ENCODE assay signal across 19 mouse cellular contexts in the genomic region with DNA sequence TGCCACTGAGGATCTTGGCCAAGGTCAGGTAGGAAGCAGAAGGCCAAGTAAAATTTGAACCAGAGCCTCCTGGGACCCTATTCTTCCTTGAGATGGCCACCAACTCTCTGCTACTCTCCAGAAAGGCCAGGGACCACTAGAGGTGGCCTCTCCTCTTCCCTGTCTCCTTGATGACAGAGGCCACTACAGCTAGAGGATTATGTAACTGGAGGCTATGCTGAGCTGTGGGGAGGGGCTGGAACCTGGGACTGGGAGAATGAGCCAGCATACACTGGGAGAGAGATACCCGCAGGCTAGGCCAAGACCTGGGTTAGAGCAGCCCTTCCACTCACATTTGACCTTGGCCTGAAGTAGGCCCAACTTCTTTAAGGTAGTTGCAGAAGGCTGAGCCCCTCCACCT. TPM values are rescaled to one million over a fixed set of nuclear protein-coding genes. Genes with fewer than 3 reads are reported as not detected.
DNase-seq lines count a peak whose midpoint lies in the region; ATAC-seq and TF ChIP-seq lines count a peak whose summit lies in the region.
"Had no signal": no experiment of that assay in that cellular context is flagged by ENCODE, and none has a peak within 500 bp of the region (broad histone marks: within the 10 kb centered on the region; RNA-seq: fewer than 3 reads in every experiment).

No protein-coding gene starts in this region.

- H3K36me3 ChIP-seq in hindbrain, embryonic 13.5 days, result peaks cover under 1% of the 10 kb centered on the region; the same call in 1 of the 2 replicates
- no peaks in the 10 kb centered on the region for H3K36me3 ChIP-seq in hindbrain, embryonic 10.5 days
- peaks cover 3% of the 10 kb centered on the region; the same call in 1 of the 2 replicates for H3K36me3 ChIP-seq in forebrain, postnatal 0 days (ENCODE audit: insufficient read depth)
- H3K36me3 ChIP-seq in neural tube, embryonic 14.5 days (ENCODE audit: control insufficient read depth, insufficient read depth, low read length), result no peaks in the 10 kb centered on the region
- H3K36me3 ChIP-seq in heart, embryonic 11.5 days (ENCODE audit: control insufficient read depth, insufficient read depth, low read length), result no peaks in the 10 kb centered on the region
- H3K36me3 ChIP-seq: embryonic facial prominence, embryonic 12.5 days; heart, embryonic 13.5 days; liver, embryonic 13.5 days had no signal

- H3K4me3 ChIP-seq in hindbrain, embryonic 13.5 days, result peak overlapping the region; percentile 90
- no peak overlapping the region for H3K4me3 ChIP-seq in hindbrain, embryonic 10.5 days
- H3K4me3 ChIP-seq in forebrain, postnatal 0 days (ENCODE audit: low read depth, low read length), result peak overlapping the region; percentile 88
- H3K4me3 ChIP-seq in neural tube, embryonic 14.5 days (ENCODE audit: low read depth, low read length), result peak overlapping the region; percentile 93
- no peak overlapping the region for H3K4me3 ChIP-seq in heart, embryonic 11.5 days (ENCODE audit: low read depth, low read length)
- H3K4me3 ChIP-seq: embryonic facial prominence, embryonic 12.5 days; heart, embryonic 13.5 days; liver, embryonic 13.5 days; megakaryocyte, embryonic 14.5 days had no signal

- peaks cover 79% of the 10 kb centered on the region for H3K4me1 ChIP-seq in hindbrain, embryonic 13.5 days (replicated peaks)
- peaks cover 51% of the 10 kb centered on the region for H3K4me1 ChIP-seq in hindbrain, embryonic 10.5 days (replicated peaks)
- peaks cover 21% of the 10 kb centered on the region for H3K4me1 ChIP-seq in forebrain, postnatal 0 days (ENCODE audit: insufficient read depth)
- peaks cover 21% of the 10 kb centered on the region; the same call in 1 of the 2 replicates for H3K4me1 ChIP-seq in neural tube, embryonic 14.5 days (ENCODE audit: control insufficient read depth, insufficient read depth, low read length)
- peaks cover 4% of the 10 kb centered on the region for H3K4me1 ChIP-seq in heart, embryonic 11.5 days (ENCODE audit: control insufficient read depth, insufficient read depth, low read length)
- H3K4me1 ChIP-seq: liver, embryonic 13.5 days had no signal

- no peak for DNase-seq in hindbrain, embryonic 10.5 days (ENCODE audit: low spot score)
- DNase-seq in cerebellum, adult 9-11 months, result peak; percentile 69
- DNase-seq in forebrain, postnatal 0 days, result no peak
- no peak for DNase-seq in right cerebral cortex, adult 2 months (ENCODE audit: low spot score in 2 of 2)
- DNase-seq: adrenal gland, postnatal 14 days; liver, embryonic 13.5 days; right cerebral cortex, adult 18-20 months had no signal

- WGBS in hindbrain, embryonic 13.5 days, result 100% methylated on average over 1 of the region's 1 CpGs
- 88% methylated on average over 1 of the region's 1 CpGs for WGBS in hindbrain, embryonic 10.5 days
- WGBS in forebrain, postnatal 0 days, result 96% methylated on average over 1 of the region's 1 CpGs
- WGBS in neural tube, embryonic 14.5 days, result 83% methylated on average over 1 of the region's 1 CpGs
- 71% methylated on average over 1 of the region's 1 CpGs for WGBS in heart, embryonic 11.5 days (ENCODE audit: insufficient replicate concordance)

- TF ChIP-seq CTCF in forebrain, postnatal 0 days (IDR thresholded peaks at IDR 0.05; ENCODE audit: low read depth), result no peak

- H3K9ac ChIP-seq in hindbrain, embryonic 13.5 days, result peak overlapping the region; percentile 67
- 0 out of 2 replicates have a peak overlapping the region, but pooled peaks have one; percentile 14 for H3K9ac ChIP-seq in forebrain, postnatal 0 days
- no peak overlapping the region for H3K9ac ChIP-seq in neural tube, embryonic 14.5 days (replicated peaks; ENCODE audit: low read depth, low read length)
- H3K9ac ChIP-seq in heart, embryonic 11.5 days (ENCODE audit: low read depth, low read length), result no peak overlapping the region
- H3K9ac ChIP-seq: embryonic facial prominence, embryonic 12.5 days; heart, embryonic 13.5 days; liver, embryonic 13.5 days had no signal

- H3K27me3 ChIP-seq in hindbrain, embryonic 13.5 days, result peaks cover 44% of the 10 kb centered on the region
- peaks cover 60% of the 10 kb centered on the region for H3K27me3 ChIP-seq in hindbrain, embryonic 10.5 days (ENCODE audit: insufficient read depth, poor library complexity, severe bottlenecking)
- H3K27me3 ChIP-seq in forebrain, postnatal 0 days (ENCODE audit: insufficient read depth, low read length), result no peaks in the 10 kb centered on the region
- H3K27me3 ChIP-seq in neural tube, embryonic 14.5 days (ENCODE audit: control insufficient read depth, insufficient read depth, low read length), result peaks cover 18% of the 10 kb centered on the region
- H3K27me3 ChIP-seq in heart, embryonic 11.5 days (ENCODE audit: control insufficient read depth, insufficient read depth, low read length), result peaks cover 58% of the 10 kb centered on the region

- no peak overlapping the region for H3K27ac ChIP-seq in hindbrain, embryonic 13.5 days
- H3K27ac ChIP-seq in hindbrain, embryonic 10.5 days, result no peak overlapping the region
- H3K27ac ChIP-seq in forebrain, postnatal 0 days (ENCODE audit: low read depth, low read length), result no peak overlapping the region
- no peak overlapping the region for H3K27ac ChIP-seq in neural tube, embryonic 14.5 days (ENCODE audit: low read depth, low read length)
- no peak overlapping the region for H3K27ac ChIP-seq in heart, embryonic 11.5 days (ENCODE audit: low read depth, low read length)
- H3K27ac ChIP-seq: embryonic facial prominence, embryonic 12.5 days; heart, embryonic 13.5 days; liver, embryonic 13.5 days had no signal

- ATAC-seq in hindbrain, embryonic 13.5 days (ENCODE audit: low FRiP score), result no peak
- no peak for ATAC-seq in forebrain, postnatal 0 days
- ATAC-seq in neural tube, embryonic 14.5 days (ENCODE audit: low read depth), result no peak
- no peak for ATAC-seq in heart, embryonic 11.5 days (replicated peaks; ENCODE audit: insufficient number of reproducible peaks, low FRiP score, low TSS enrichment)
- ATAC-seq: lung, postnatal 0 days had no signal

- no peaks in the 10 kb centered on the region for H3K9me3 ChIP-seq in hindbrain, embryonic 13.5 days
- H3K9me3 ChIP-seq in hindbrain, embryonic 10.5 days, result no peaks in the 10 kb centered on the region
- H3K9me3 ChIP-seq in forebrain, postnatal 0 days (ENCODE audit: low read length), result no peaks in the 10 kb centered on the region
- H3K9me3 ChIP-seq in neural tube, embryonic 14.5 days (ENCODE audit: control insufficient read depth, low read length), result no peaks in the 10 kb centered on the region
- no peaks in the 10 kb centered on the region for H3K9me3 ChIP-seq in heart, embryonic 11.5 days (replicated peaks; ENCODE audit: control insufficient read depth, low read length)
- H3K9me3 ChIP-seq: embryonic facial prominence, embryonic 12.5 days; heart, embryonic 13.5 days; liver, embryonic 13.5 days had no signal

- peak overlapping the region; percentile 77 for H3K4me2 ChIP-seq in hindbrain, embryonic 13.5 days
- H3K4me2 ChIP-seq in forebrain, postnatal 0 days (ENCODE audit: low read depth), result peak overlapping the region; percentile 73
- H3K4me2 ChIP-seq in neural tube, embryonic 14.5 days (ENCODE audit: low read depth, low read length), result peak overlapping the region; percentile 82
- H3K4me2 ChIP-seq in heart, embryonic 11.5 days, result no peak overlapping the region
- H3K4me2 ChIP-seq: embryonic facial prominence, embryonic 12.5 days; heart, embryonic 13.5 days; liver, embryonic 13.5 days had no signal

RNA-seq across cellular contexts. Expression of a gene that starts 3.4 kb away (rescaled TPM):
- polyA plus RNA-seq in hindbrain, embryonic 13.5 days (2015; fragmentation: Nextera tagmentation; extraction: Ambion mirVana), result 9.6 and 9.7 TPM in 2 replicates
- 0.83 and 2.3 TPM in 2 replicates for polyA plus RNA-seq in hindbrain, embryonic 10.5 days (2016; fragmentation: Nextera tagmentation; extraction: Ambion mirVana)
- 19.2 and 23.3 TPM in 2 replicates for total RNA-seq in forebrain, postnatal 0 days (2014; rRNA removed)
- 9.3 and 22.8 TPM in 2 replicates for polyA plus RNA-seq in forebrain, postnatal 0 days (2015; fragmentation: Nextera tagmentation; extraction: Ambion mirVana)
- polyA plus RNA-seq in neural tube, embryonic 14.5 days (2014; fragmentation: Nextera tagmentation; extraction: Ambion mirVana), result 16.1 and 20.5 TPM in 2 replicates
- polyA plus RNA-seq in heart, embryonic 11.5 days (2014; fragmentation: Nextera tagmentation; extraction: Ambion mirVana), result 0.21 and 0.27 TPM in 2 replicates
- total RNA-seq: MEL had no signal
- polyA plus RNA-seq: kidney, embryonic 16.5 days had no signal

RNA-seq across cellular contexts. Expression of a gene that starts 23.4 kb away (rescaled TPM):
- polyA plus RNA-seq in hindbrain, embryonic 13.5 days (2015; fragmentation: Nextera tagmentation; extraction: Ambion mirVana), result 0.94 and 1.4 TPM in 2 replicates
- 0.18 and 0.25 TPM in 2 replicates for polyA plus RNA-seq in hindbrain, embryonic 10.5 days (2016; fragmentation: Nextera tagmentation; extraction: Ambion mirVana)
- not detected in 2 replicates for total RNA-seq in forebrain, postnatal 0 days (2014; rRNA removed)
- 0.19 TPM in 1 of 2 replicates, not detected in the other for polyA plus RNA-seq in forebrain, postnatal 0 days (2015; fragmentation: Nextera tagmentation; extraction: Ambion mirVana)
- polyA plus RNA-seq in neural tube, embryonic 14.5 days (2014; fragmentation: Nextera tagmentation; extraction: Ambion mirVana), result 0.24 TPM in 1 of 2 replicates, not detected in the other
- polyA plus RNA-seq in heart, embryonic 11.5 days (2014; fragmentation: Nextera tagmentation; extraction: Ambion mirVana), result 0.87 and 1.5 TPM in 2 replicates
- total RNA-seq: adrenal gland, postnatal 14 days; layer of hippocampus, postnatal 10 days; left cerebral cortex, postnatal 4 days; MEL; neutrophil, adult 5-6 weeks had no signal
- polyA plus RNA-seq: lung, postnatal 0 days had no signal

Comparison
In these comparisons a context has a peak if more than half of its experiments do, and no peak if none do; other contexts are left out.
1. H3K4me3 ChIP-seq: peak in hindbrain, embryonic 13.5 days (single experiment), forebrain, postnatal 0 days (single experiment) and neural tube, embryonic 14.5 days (single experiment); none in hindbrain, embryonic 10.5 days (single experiment) and heart, embryonic 11.5 days (single experiment).
2. H3K9ac ChIP-seq: peak in hindbrain, embryonic 13.5 days (single experiment) and forebrain, postnatal 0 days (single experiment); none in neural tube, embryonic 14.5 days (single experiment) and heart, embryonic 11.5 days (single experiment).